Mouse (Mus musculus): ENCODE results near the gene Eps8.

Gene Eps8

DNA sequence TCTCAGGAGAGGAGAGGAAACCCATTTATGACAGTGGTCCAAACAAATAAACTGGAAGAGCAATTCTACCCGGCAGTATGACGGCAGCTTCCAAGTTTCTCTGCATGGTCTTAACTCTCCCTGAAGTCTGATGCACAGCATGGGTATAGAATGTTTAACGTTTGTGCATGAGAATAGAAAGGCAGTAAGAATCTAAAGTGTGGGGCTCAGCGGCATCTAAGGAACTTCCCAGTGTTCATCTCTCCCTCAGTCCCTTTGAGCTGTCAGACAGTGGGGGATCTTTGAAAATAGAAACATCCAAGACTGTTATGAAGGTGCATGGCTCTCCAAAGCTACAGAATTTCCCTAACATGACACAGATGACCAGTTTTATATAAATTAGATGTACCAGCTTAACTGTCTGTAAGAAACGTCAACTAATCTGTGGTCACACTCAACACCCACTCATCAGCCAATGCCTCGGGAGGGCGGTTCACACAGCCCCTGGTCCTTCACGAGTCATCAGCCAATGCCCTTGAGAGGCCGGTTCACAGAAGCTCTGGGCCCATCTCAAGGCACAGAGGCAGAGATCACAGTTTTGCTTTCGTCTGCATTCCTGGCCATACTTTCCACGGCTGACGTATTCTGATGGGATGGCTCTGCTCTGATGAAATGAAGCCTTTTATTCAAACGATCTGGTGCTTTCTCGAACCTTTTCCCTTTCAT, 145.2 kb downstream of the Eps8 start:
- POLR2A ChIA-PET = no interaction called here
- CTCF ChIA-PET = no interaction called here

DNA sequence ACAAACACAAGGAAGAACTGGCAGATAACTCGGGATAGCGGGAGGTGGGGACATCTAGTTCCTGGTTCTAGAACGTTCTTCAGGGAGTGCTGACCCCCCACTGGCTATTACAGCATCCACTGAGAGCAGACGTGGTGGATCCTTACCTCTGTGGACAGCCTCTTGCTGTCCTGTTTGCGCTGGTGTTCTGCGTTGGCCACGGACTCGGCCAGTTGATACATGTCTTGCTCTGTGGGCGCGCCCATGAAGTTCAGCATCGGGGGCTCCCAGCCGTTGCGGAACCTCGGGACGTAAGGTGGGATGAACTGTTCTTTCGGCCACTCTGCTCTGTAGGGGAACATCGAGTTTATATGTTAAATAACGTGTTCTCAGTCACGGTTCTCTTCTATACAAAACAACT, 145.7 kb downstream of the Eps8 start:
- POLR2A ChIA-PET = no interaction called here
- CTCF ChIA-PET = no interaction called here

DNA sequence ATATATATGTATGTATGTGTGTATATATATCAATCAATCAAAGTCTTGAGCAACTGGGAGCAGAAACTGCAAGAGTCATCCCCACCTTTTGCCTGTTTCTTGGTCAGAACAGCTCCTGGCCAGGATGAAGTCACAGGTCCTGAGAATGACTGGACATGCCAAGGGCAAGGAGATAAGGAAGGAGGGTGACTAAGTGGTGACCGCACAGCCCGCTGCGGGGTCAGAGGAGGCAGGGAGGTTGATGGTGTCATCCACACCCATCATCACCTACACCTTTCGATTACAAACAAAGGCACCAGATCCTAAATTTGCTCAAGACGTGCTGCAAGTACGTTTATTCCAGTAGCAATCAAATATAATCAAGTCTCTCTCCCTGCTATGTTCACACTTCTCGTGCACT, 148.1 kb downstream of the Eps8 start:
- POLR2A ChIA-PET = no interaction called here
- CTCF ChIA-PET = no interaction called here

DNA sequence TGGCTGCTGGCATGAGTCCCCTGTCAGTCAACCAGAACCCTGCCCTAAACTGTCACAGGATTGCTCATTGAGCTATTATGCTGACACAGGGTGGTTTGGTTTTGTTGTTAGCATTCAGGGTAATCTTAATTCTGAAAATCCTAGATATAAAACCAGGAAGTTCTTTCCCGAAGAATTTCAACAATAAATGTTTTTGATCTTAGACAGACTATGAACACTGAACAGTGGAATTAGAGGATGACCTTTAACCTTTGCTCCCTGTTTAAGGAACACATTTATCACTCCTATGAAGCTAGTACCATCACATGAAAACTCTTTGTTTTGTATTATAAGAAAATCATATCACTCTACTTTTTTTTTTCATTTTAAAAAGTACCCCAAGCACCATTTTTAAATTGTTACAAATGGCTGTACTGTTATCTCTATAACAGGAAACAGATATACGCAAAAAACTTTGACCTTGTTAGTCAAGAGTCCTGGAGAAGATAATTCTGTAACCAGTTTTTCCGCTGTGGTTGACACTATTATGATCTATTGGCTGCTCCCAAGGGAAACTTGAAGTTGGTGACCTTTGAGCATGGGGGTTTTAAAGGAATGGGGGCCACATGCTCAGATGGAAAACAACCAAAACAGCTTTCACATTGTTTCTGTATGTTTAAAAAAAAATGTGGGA, 149.0 kb downstream of the Eps8 start:
- ChIA-PET CTCF (no interaction called here), POLR2A (interaction anchor here in 1 of 4 experiments (1.3 to 2.5 kb wide), 2 partner anchors 21 to 25 kb away, joined by 3 to 11 read pairs; no protein-coding TSS in a partner anchor)

DNA sequence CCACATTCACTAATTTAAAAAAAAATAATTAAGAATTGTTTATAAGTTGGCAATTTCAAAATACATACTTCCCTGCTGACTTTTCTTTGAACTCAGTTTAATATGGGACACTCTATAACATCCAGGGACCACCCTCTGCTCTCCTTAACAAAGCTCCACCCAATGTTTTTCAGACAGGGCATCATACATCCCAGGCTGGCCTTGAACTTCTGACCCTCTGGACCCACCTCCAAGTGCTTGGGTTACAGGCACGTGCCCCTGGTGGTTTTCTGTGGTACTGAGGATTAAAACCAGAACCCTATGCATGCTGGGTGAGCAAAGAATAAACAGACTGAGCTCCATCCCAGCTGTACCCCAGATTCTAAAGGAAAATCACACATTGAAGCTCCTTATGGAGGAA, 150.6 kb downstream of the Eps8 start:
- POLR2A ChIA-PET = interaction anchor here in 2 of 4 experiments (0.6 to 2.9 kb wide), 13 partner anchors 12 to 213 kb away, joined by 3 to 28 read pairs (median 4); no protein-coding TSS in a partner anchor
- CTCF ChIA-PET = interaction anchor here in 3 of 4 experiments (0.5 to 1.3 kb wide), 5 partner anchors 16 to 100 kb away, joined by 3 to 4 read pairs (median 3); no protein-coding TSS in a partner anchor

DNA sequence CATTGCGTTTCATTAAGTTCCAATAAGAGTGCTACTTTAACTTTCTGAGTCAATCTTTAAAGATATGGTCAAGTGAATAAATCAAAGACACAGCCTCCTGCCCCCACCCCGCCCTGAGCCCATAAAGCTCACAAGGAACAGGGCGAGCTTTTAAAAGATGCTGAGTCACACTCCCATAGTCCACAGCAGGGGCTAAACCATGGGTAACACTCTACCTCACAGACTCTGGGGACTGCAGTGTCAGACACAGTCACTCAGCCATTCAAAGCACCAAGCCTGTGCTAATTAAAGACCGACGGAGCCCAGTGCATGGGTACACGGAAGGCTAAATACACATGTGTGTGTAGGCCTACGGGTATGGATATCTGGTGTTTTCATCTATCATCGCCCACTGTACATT, 151.2 kb downstream of the Eps8 start:
- POLR2A ChIA-PET = interaction anchor here in 3 of 4 experiments (0.5 to 2.9 kb wide), 15 partner anchors 12 to 265 kb away, joined by 3 to 28 read pairs (median 4); no protein-coding TSS in a partner anchor

DNA sequence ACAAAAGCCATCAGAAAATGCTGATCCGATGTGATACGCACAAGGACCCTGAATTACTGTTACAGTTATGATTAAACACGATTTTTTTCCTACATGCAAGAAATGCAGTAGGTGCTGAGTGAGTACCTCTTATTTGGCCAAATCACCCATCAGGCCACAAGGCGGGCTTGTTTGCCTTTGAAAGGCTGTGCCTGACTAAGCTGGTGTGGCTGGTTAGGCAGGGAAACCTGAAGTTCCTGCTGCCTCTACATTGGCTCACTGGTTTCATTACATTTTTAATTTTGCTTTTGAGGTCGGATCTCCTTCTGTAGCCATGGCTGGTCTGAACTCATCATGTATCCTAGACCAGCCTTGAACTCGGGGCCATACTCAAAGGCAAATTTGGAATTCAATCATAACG, 151.7 kb downstream of the Eps8 start:
- POLR2A ChIA-PET = interaction anchor here in 3 of 4 experiments (0.5 to 2.9 kb wide), 12 partner anchors 11 to 266 kb away, joined by 3 to 28 read pairs (median 4); no protein-coding TSS in a partner anchor

More for the DNA sequence above, 151.2 kb downstream of the Eps8 start:
- CTCF ChIA-PET = interaction anchor here in 2 of 4 experiments (0.6 to 1.3 kb wide), 5 partner anchors 16 to 1205 kb away, joined by 3 to 4 read pairs (median 3); no protein-coding TSS in a partner anchor

DNA sequence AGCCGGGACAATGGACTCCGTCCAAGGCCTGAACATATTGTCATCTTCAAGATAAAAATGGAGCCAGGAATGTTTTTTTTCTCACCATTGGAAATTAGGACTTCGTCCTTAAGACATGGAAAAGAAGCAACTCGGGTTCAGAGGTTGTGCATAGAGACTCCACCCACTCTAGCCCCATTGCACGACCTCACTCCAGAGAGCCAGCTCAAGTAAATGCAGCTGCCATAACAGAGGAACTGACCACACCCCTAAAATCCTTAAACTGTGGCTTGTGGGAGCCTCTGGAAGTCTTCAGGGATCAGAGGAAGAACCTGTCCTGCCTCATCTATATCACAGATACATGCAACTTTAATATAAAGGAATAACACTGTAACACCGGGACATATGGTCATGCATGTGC, 155.9 kb downstream of the Eps8 start:
- POLR2A ChIA-PET = no interaction called here

More for the DNA sequence above, 151.7 kb downstream of the Eps8 start:
- CTCF ChIA-PET = interaction anchor here in 1 of 4 experiments (0.6 to 1.0 kb wide), 2 partner anchors 85 to 1205 kb away, joined by 3 read pairs; no protein-coding TSS in a partner anchor

DNA sequence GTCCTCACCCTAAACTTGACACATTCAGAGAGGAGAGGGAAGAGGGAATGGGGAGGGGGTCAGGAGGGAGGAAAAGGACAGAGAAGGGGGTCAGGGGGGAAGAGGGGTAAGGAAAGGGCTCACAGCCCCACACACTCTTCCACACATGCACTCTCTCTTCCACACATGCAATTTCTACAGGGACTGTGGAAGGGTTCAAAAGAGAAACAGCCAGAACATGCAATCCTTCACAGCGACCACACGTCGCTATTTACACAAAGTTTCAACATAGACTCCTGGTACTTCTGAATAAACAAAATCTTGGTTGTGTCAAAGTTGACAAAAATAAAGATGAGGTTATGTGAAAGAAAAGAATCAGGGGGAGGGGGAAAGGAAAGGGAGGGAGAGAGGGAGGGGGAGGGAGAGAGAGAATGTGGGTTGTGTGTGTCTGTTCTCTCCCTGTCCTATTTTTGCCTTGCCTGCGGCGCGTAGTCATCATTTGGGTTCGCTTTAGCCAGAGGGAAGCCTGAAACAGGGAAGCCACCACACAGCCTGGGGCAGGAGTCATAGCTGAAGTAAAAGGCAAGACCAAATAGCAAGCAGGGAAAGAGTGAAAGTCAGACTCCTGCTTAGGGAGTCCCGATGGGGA, 157.4 kb downstream of the Eps8 start:
- POLR2A ChIA-PET = no interaction called here
- CTCF ChIA-PET = no interaction called here

More for the DNA sequence above, 155.9 kb downstream of the Eps8 start:
- CTCF ChIA-PET = interaction anchor here in 1 of 4 experiments (1.1 kb wide), 1 partner anchor 43 kb away, joined by 3 read pairs; no protein-coding TSS in a partner anchor

DNA sequence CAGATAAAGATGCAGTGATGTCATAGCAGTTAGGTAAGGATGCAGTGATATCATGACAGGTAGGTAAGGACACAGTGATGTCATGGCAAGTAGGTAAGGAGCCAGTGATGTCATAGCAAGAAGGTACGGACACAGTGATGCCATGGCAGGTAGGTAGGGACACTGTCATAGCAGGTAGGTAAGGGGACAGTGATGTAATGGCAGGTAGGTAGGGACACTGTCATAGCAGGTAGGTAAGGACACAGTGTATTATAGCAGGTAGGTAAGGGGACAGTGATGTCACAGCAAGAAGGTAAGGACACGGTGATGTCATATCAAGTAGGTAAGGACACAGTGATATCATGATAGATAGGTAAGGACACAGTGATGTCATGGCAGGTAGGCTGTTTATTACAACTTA, 158.1 kb downstream of the Eps8 start:
- POLR2A ChIA-PET = no interaction called here

DNA sequence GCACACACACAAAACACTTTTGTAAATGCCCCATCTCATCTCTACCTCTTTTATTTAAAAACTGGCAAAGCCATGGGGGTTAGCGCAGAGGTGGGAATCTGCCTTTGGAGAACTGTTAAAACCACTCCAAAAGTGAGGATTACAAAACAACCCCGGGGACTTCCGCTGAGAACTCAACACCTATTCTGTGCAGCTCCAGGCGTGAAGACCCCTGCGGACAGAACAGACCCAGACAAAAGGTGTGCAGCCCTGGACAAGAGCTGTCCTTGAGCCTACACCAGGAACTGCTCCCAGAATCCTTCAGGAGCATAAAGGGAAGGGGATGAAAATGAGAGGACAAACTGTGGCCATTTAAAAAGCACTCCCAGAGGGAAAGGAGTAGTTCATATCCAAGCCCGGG, 159.4 kb downstream of the Eps8 start:
- ChIA-PET CTCF (no interaction called here), POLR2A (interaction anchor here in 2 of 4 experiments (0.7 kb wide), 2 partner anchors 166 to 417 kb away, joined by 4 to 6 read pairs; no protein-coding TSS in a partner anchor)

More for the DNA sequence above, 158.1 kb downstream of the Eps8 start:
- CTCF ChIA-PET = no interaction called here

DNA sequence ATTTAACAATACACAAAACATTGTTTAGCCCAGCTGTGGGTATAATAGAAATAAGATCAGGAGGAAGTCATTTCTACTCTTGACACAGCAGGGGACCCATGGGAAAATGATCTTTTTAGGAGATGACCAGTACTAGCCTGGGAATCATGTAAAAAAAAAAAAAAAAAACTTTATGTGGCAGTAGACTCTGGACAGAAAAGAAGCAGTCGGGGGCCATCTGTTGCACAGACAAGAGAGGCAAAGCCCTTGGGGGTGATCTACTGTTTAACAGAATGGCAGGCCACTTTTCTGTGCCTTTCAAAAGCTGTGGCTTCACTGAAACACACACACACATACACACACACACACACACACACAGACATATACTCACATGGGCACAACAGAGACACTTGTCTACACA, 159.9 kb downstream of the Eps8 start:
- ChIA-PET CTCF (no interaction called here), POLR2A (interaction anchor here in 2 of 4 experiments (0.7 kb wide), 3 partner anchors 166 to 417 kb away, joined by 4 to 6 read pairs (median 5); partner anchors contain the start of gene Dera (in 1 of the 2))

DNA sequence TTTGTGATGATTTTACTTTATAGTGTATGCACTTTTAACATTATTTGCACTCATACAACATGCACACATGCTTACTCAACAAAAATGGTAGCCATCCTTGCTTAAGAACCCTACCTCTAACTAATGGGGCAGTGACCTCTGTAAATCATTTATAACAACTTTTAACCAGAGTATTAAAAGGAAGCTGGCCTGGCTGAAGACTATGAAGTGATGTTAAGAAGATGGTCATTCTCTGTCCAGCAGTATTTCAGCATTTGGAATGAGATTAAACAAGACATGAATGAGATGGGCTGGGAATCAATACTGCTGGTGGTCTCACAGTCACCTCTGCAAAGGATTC, 160.6 kb downstream of the Eps8 start:
- CTCF ChIA-PET = no interaction called here

DNA sequence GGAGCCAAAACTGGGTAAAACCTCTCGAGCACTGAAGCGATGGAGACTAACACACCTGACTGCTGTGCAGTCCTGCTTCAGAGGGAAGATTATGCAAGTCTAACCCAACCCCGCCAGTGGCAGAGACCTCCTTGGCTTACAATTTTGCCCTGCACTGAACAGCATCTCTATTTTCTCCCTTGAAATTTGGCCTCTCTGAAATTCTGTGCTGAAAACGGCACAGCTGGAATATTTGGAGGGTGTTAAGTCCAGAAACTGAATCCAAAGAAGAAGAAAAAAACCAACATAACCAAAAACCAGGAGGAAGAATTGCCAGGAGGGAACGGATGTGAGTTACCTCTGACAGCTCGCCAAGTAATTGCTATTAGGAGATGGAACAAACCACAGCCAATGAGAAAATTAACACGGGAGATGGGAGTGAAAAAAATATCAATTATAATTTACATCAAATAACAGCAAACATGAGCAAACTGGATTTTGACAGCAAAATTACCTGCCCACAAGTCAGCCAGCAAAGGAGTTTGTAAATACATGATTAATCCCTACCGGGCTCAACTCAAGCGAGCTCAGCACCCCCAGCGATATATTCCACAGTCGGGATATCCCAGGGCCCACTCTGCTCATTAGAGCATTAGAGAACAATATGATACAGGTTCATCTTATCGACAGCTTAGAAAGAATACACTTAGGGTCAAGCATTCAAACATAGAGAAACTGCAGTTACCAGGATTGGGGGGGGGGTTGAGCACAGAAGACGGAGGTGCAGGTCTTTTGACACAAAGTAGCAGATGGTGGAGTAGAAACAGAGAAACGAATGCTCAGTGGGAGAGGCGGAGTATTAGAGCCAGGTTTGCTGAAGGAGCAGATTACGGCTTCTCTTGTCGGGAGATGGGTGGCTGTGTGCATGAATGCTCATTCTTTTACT, 161.2 kb downstream of the Eps8 start:
- POLR2A ChIA-PET = interaction anchor here in 2 of 4 experiments (0.5 to 0.7 kb wide), 2 partner anchors 9 to 587 kb away, joined by 3 to 5 read pairs; no protein-coding TSS in a partner anchor
- CTCF ChIA-PET = no interaction called here

More for the DNA sequence above, 160.6 kb downstream of the Eps8 start:
- POLR2A ChIA-PET = interaction anchor here in 1 of 4 experiments (0.7 kb wide), 1 partner anchor 260 kb away, joined by 5 read pairs; the partner anchor contains the start of gene Dera

DNA sequence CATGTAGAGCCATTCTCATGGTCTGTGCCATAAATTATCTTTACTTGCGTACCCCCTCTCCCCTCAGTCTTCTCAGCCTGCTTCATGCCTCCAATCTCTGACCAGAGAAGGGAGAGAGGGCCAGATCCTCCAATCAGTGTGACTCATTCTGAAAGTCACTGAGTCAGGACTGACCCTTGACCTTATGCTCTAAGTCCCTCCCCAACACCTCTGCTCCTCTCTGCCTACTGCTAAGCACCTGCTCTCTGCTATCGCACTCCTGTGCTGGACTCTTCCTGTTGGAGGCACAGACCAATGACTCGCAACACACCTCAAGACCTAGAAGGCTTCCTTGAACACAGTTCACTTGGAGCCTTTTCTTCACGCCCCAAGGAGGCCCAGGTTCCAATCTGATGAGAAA, 162.1 kb downstream of the Eps8 start:
- POLR2A ChIA-PET = interaction anchor here in 1 of 4 experiments (2.0 kb wide), 1 partner anchor 11 kb away, joined by 5 read pairs; no protein-coding TSS in a partner anchor

DNA sequence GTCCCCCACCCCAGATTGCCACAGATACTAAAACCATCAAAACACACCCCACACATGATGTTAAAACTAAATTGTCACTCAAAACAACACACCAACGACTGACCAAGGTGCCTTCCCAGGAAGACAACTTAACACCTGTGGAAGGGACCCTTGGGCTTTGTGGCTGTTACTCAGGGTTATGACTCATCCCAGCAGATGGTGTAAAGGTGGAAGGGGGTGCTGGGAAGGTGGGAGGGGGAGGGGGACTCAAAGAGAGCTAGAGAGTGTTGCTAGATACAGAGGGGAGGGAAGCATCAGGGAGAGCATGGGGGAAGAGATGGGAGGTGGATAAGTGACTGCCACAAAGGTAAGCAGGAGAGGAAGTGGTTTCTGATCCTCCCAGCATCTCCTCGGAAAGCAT, 163.0 kb downstream of the Eps8 start:
- POLR2A ChIA-PET = interaction anchor here in 1 of 4 experiments (2.0 kb wide), 1 partner anchor 12 kb away, joined by 5 read pairs; no protein-coding TSS in a partner anchor
- CTCF ChIA-PET = no interaction called here

More for the DNA sequence above, 162.1 kb downstream of the Eps8 start:
- CTCF ChIA-PET = no interaction called here

DNA sequence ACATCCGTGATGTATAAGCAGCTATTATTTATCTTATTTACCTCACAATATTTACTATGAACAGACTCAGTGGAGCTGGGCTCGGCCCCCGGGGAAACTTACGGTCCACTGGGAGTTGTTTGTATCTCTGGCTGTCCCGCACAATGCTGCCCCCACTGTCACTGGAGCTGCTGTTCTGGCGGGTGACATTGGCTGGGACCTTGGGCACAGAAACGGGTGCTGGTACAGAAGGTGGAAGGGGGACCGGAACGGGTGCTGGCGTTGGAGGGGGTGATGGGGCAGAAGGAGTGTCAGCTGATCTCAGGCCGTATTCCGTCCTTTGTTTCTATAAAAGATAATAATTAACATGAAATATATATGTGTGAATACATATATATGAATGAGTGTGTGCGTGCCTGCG, 164.6 kb downstream of the Eps8 start:
- CTCF ChIA-PET = no interaction called here
- POLR2A ChIA-PET = interaction anchor here in 1 of 4 experiments (4.5 kb wide), 1 partner anchor 14 kb away, joined by 28 read pairs; no protein-coding TSS in a partner anchor

DNA sequence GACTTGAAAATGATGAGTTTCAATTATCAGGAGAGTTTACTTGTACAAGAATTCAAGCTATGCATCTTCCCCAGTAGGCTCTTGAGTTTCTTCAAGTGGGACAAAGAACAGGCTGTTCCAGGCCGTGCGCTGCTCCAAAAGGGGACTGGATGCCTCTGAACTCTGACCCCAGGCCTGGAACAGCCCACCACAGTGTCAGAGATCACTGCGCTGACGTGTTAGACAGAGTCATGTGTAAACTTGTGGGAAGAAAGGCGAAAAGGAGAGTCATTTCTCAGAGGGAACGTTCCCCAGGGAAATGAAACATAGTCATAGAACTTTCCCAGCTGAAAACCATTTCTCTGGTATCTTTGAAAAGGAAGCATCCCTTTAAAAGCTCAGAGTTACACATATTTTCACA, 167.2 kb downstream of the Eps8 start:
- ChIA-PET POLR2A (interaction anchor here in 2 of 4 experiments (0.7 to 4.5 kb wide), 5 partner anchors 15 to 174 kb away, joined by 3 to 28 read pairs (median 4); no protein-coding TSS in a partner anchor), CTCF (interaction anchor here in 1 of 4 experiments (1.2 to 1.3 kb wide), 2 partner anchors 17 to 32 kb away, joined by 3 to 4 read pairs; no protein-coding TSS in a partner anchor)
